Mouse (Mus musculus): ENCODE measurements around the gene Cox16. TPM values are rescaled to one million over a fixed set of nuclear protein-coding genes. Genes with fewer than 3 reads are reported as not detected.
"Not testable (repeated sequence)": the region's sequence is repeated elsewhere in the genome, so short reads cannot be mapped to it uniquely, and the experiment has no call there.

Cox16 gene
- polyA plus RNA-seq (2015; fragmentation: Nextera tagmentation; extraction: Ambion mirVana) = 130 and 145 TPM in 2 replicates

GRCm38 (mm10) chr12:81484727-81485191 is at the start of gene Cox16:
Cox16 (minus strand) TSS chr12:81485127.
- H3K4me2 ChIP-seq = peak within 1 kb of the TSS; percentile 65
- under 1% methylated on average over 31 of the region's 31 CpGs for WGBS
- H3K4me3 ChIP-seq = peak within 1 kb of the TSS; percentile 71
- no peaks in the 10 kb centered on the region for H3K9me3 ChIP-seq
- H3K36me3 ChIP-seq = no peaks in the 10 kb centered on the region
- H3K27ac ChIP-seq = peak within 1 kb of the TSS; percentile 96
- no peaks in the 10 kb centered on the region for H3K4me1 ChIP-seq
- peak; percentile 95 for ATAC-seq (ENCODE audit: insufficient number of reproducible peaks, insufficient read depth, low FRiP score, low TSS enrichment, low read depth)
- peak within 1 kb of the TSS; percentile 82 for H3K9ac ChIP-seq
- H3K27me3 ChIP-seq = no peaks in the 10 kb centered on the region

- Histone ChIP-seq H3K4me1 (no peaks in the 10 kb centered on the region; the same call in 1 of the 2 replicates), H3K36me3 (no peaks in the 10 kb centered on the region), H3K27ac (peak overlapping the region; percentile 68), H3K4me3 (peak overlapping the region; percentile 83), H3K4me2 (peak overlapping the region; percentile 68), H3K9me3 (no peaks in the 10 kb centered on the region), H3K9ac (peak overlapping the region; percentile 88), H3K27me3 (no peaks in the 10 kb centered on the region)
- 30% methylated on average over 4 of the region's 4 CpGs for WGBS
- no peak for ATAC-seq (ENCODE audit: insufficient number of reproducible peaks, insufficient read depth, low FRiP score, low TSS enrichment, low read depth)
Measured at GRCm38 (mm10) chr12:81533029-81533419, 48.1 kb upstream of the Cox16 start.

GRCm38 (mm10) chr12:81532316-81533028 is 47.5 kb upstream of the Cox16 start, which contains the start of the genes Gm20498 and Synj2bp:
Gm20498 (minus strand) TSS chr12:81532905.
Synj2bp (minus strand) TSS chr12:81532911.
- Histone ChIP-seq H3K27ac (peak within 1 kb of the TSS; percentile 68), H3K4me2 (peak within 1 kb of the TSS; percentile 68), H3K4me3 (peak within 1 kb of the TSS; percentile 83), H3K4me1 (no peaks in the 10 kb centered on the region; the same call in 1 of the 2 replicates), H3K9ac (peak within 1 kb of the TSS; percentile 88), H3K36me3 (no peaks in the 10 kb centered on the region), H3K9me3 (no peaks in the 10 kb centered on the region), H3K27me3 (no peaks in the 10 kb centered on the region)
- under 1% methylated on average over 46 of the region's 46 CpGs for WGBS
- ATAC-seq (ENCODE audit: insufficient number of reproducible peaks, insufficient read depth, low FRiP score, low TSS enrichment, low read depth) = peak; percentile 69; the same call in 1 of the 2 replicates

- not testable (repeated sequence) for ATAC-seq (ENCODE audit: insufficient number of reproducible peaks, insufficient read depth, low FRiP score, low TSS enrichment, low read depth); H3K9ac ChIP-seq
- 76% methylated on average over 7 of the region's 8 CpGs for WGBS
Measured at GRCm38 (mm10) chr12:81530587-81530986, 45.7 kb upstream of the Cox16 start.

GRCm38 (mm10) chr12:81496906-81497305 is 12.0 kb upstream of the Cox16 start:
- WGBS = 96% methylated on average over 9 of the region's 9 CpGs
- H3K4me1 ChIP-seq = not testable (repeated sequence)

More at GRCm38 (mm10) chr12:81530587-81530986, 45.7 kb upstream of the Cox16 start:
- not testable (repeated sequence) for H3K4me2 ChIP-seq, H3K27ac ChIP-seq, H3K27me3 ChIP-seq, H3K36me3 ChIP-seq, H3K9me3 ChIP-seq, H3K4me1 ChIP-seq, H3K4me3 ChIP-seq

GRCm38 (mm10) chr12:81490491-81490890 is 5.6 kb upstream of the Cox16 start:
- Histone ChIP-seq H3K4me3 (no peak overlapping the region), H3K9ac (no peak overlapping the region)

More at GRCm38 (mm10) chr12:81496906-81497305, 12.0 kb upstream of the Cox16 start:
- not testable (repeated sequence) for H3K27ac ChIP-seq; H3K4me2 ChIP-seq; H3K27me3 ChIP-seq; H3K9me3 ChIP-seq; H3K9ac ChIP-seq; ATAC-seq (ENCODE audit: insufficient number of reproducible peaks, insufficient read depth, low FRiP score, low TSS enrichment, low read depth); H3K4me3 ChIP-seq
- H3K36me3 ChIP-seq = peaks cover 13% of the 10 kb centered on the region

GRCm38 (mm10) chr12:81485311-81485710 is 384 bp upstream of the Cox16 start:
- Histone ChIP-seq H3K9ac (peak overlapping the region; percentile 82), H3K36me3 (no peaks in the 10 kb centered on the region), H3K27me3 (no peaks in the 10 kb centered on the region), H3K4me3 (peak overlapping the region; percentile 71), H3K9me3 (no peaks in the 10 kb centered on the region), H3K4me1 (no peaks in the 10 kb centered on the region), H3K27ac (0 out of 2 replicates have a peak overlapping the region, but pooled peaks have one; percentile 96), H3K4me2 (peak overlapping the region; percentile 65)
- 41% methylated on average over 6 of the region's 6 CpGs for WGBS
- no peak for ATAC-seq (ENCODE audit: insufficient number of reproducible peaks, insufficient read depth, low FRiP score, low TSS enrichment, low read depth)

More at GRCm38 (mm10) chr12:81490491-81490890, 5.6 kb upstream of the Cox16 start:
- H3K36me3 ChIP-seq = peaks cover 4% of the 10 kb centered on the region; the same call in 1 of the 2 replicates
- H3K4me2 ChIP-seq = no peak overlapping the region
- H3K4me1 ChIP-seq = no peaks in the 10 kb centered on the region
- H3K27me3 ChIP-seq = no peaks in the 10 kb centered on the region
- WGBS = 95% methylated on average over 5 of the region's 5 CpGs
- ATAC-seq (ENCODE audit: insufficient number of reproducible peaks, insufficient read depth, low FRiP score, low TSS enrichment, low read depth) = no peak
- no peak overlapping the region for H3K27ac ChIP-seq
- H3K9me3 ChIP-seq = no peaks in the 10 kb centered on the region

- Histone ChIP-seq H3K4me2 (peak overlapping the region; percentile 65), H3K27me3 (no peaks in the 10 kb centered on the region), H3K4me1 (no peaks in the 10 kb centered on the region), H3K9ac (peak overlapping the region; percentile 82), H3K4me3 (peak overlapping the region; percentile 71), H3K27ac (peak overlapping the region; percentile 96; the same call in 1 of the 2 replicates), H3K9me3 (no peaks in the 10 kb centered on the region), H3K36me3 (no peaks in the 10 kb centered on the region)
- under 1% methylated on average over 7 of the region's 7 CpGs for WGBS
- no peak for ATAC-seq (ENCODE audit: insufficient number of reproducible peaks, insufficient read depth, low FRiP score, low TSS enrichment, low read depth)
Measured at GRCm38 (mm10) chr12:81484212-81484611, 715 bp downstream of the Cox16 start.

GRCm38 (mm10) chr12:81483656-81484055 is 1.3 kb downstream of the Cox16 start:
- Histone ChIP-seq H3K9ac (peak overlapping the region; percentile 59), H3K27me3 (no peaks in the 10 kb centered on the region), H3K4me2 (peak overlapping the region; percentile 65), H3K9me3 (no peaks in the 10 kb centered on the region), H3K4me1 (no peaks in the 10 kb centered on the region), H3K4me3 (peak overlapping the region; percentile 71), H3K36me3 (no peaks in the 10 kb centered on the region), H3K27ac (no peak overlapping the region)
- 45% methylated on average over 17 of the region's 17 CpGs for WGBS
- ATAC-seq (ENCODE audit: insufficient number of reproducible peaks, insufficient read depth, low FRiP score, low TSS enrichment, low read depth) = no peak

GRCm38 (mm10) chr12:81459051-81459450 is 25.9 kb downstream of the Cox16 start:
- not testable (repeated sequence) for H3K9ac ChIP-seq; H3K4me2 ChIP-seq; H3K4me1 ChIP-seq; H3K27ac ChIP-seq; ATAC-seq (ENCODE audit: insufficient number of reproducible peaks, insufficient read depth, low FRiP score, low TSS enrichment, low read depth); H3K36me3 ChIP-seq; H3K27me3 ChIP-seq; H3K4me3 ChIP-seq
- WGBS = 96% methylated on average over 7 of the region's 7 CpGs
- peaks cover 17% of the 10 kb centered on the region; the same call in 1 of the 2 replicates for H3K9me3 ChIP-seq

- not testable (repeated sequence) for H3K4me3 ChIP-seq; ATAC-seq (ENCODE audit: insufficient number of reproducible peaks, insufficient read depth, low FRiP score, low TSS enrichment, low read depth); H3K4me1 ChIP-seq
Measured at GRCm38 (mm10) chr12:81438985-81439384, 45.9 kb downstream of the Cox16 start.

GRCm38 (mm10) chr12:81434778-81435177 is 50.1 kb downstream of the Cox16 start:
- not testable (repeated sequence) for H3K27ac ChIP-seq; H3K27me3 ChIP-seq; H3K4me2 ChIP-seq; H3K4me1 ChIP-seq; H3K9me3 ChIP-seq; H3K4me3 ChIP-seq; H3K9ac ChIP-seq; ATAC-seq (ENCODE audit: insufficient number of reproducible peaks, insufficient read depth, low FRiP score, low TSS enrichment, low read depth)
- H3K36me3 ChIP-seq = peaks cover 17% of the 10 kb centered on the region
- 98% methylated on average over 2 of the region's 2 CpGs for WGBS

More at GRCm38 (mm10) chr12:81438985-81439384, 45.9 kb downstream of the Cox16 start:
- not testable (repeated sequence) for H3K9me3 ChIP-seq, H3K9ac ChIP-seq, H3K27ac ChIP-seq, H3K27me3 ChIP-seq, H3K4me2 ChIP-seq, H3K36me3 ChIP-seq
- 92% methylated on average over 9 of the region's 9 CpGs for WGBS
